Mouse (Mus musculus) erythroblast, embryonic 14.5 days (primary cell): ENCODE measurements around the gene Rad51b.

Experiments used
- GATA1 ChIP-seq: IDR thresholded peaks from 2 replicates; pipeline ENCODE4 v1.6.1; 2012; ENCODE audit warnings: low read length, inconsistent platforms, mixed read lengths
- TAL1 ChIP-seq: IDR thresholded peaks from 3 replicates; pipeline ENCODE4 v1.6.1; 2012; ENCODE audit warnings: low read length, inconsistent platforms, mixed read lengths

GRCm38 (mm10) chr12:79613846-79614582, 316.9 kb downstream of the Rad51b start:
- TF ChIP-seq TAL1 = no peak
- TF ChIP-seq GATA1 = no peak
